Comparison of ENCODE assay signal across 8 mouse cellular contexts in genomic region chr4:82504015-82504283, GRCm38 (mm10).
DNase-seq lines count a peak whose midpoint lies in the region; ATAC-seq and TF ChIP-seq lines count a peak whose summit lies in the region.

No protein-coding gene starts in this region.

- H3K27ac ChIP-seq in spleen, adult 2 months (ENCODE audit: insufficient read depth, low read length), result 0 out of 2 replicates have a peak overlapping the region, but pooled peaks have one; percentile 14
- peak overlapping the region; percentile 89 for H3K27ac ChIP-seq in liver, embryonic 12.5 days

- peak overlapping the region; percentile 40 for H3K4me3 ChIP-seq in spleen, adult 2 months (ENCODE audit: extremely low read depth, insufficient read depth, insufficient read length)
- peak overlapping the region; percentile 63 for H3K4me3 ChIP-seq in liver, embryonic 12.5 days

- H3K4me2 ChIP-seq in liver, embryonic 12.5 days, result peak overlapping the region; percentile 68

- TF ChIP-seq CTCF in spleen, adult 2 months (IDR thresholded peaks at IDR 0.05; ENCODE audit: extremely low read depth, insufficient read depth, insufficient read length, insufficient replicate concordance), result no peak

- H3K4me1 ChIP-seq in spleen, adult 2 months (ENCODE audit: control insufficient read depth, insufficient read depth, insufficient read length), result peaks cover 1% of the 10 kb centered on the region; the same call in 1 of the 2 replicates
- peaks cover 8% of the 10 kb centered on the region; the same call in 1 of the 2 replicates for H3K4me1 ChIP-seq in liver, embryonic 12.5 days

- no peaks in the 10 kb centered on the region for H3K36me3 ChIP-seq in spleen, adult 2 months (ENCODE audit: control insufficient read depth, insufficient read depth, low read length)
- no peaks in the 10 kb centered on the region for H3K36me3 ChIP-seq in liver, embryonic 12.5 days

- no peak for ATAC-seq in liver, embryonic 12.5 days

- H3K9me3 ChIP-seq in liver, embryonic 12.5 days (replicated peaks), result no peaks in the 10 kb centered on the region

- no peak for TF ChIP-seq POLR2A in spleen, adult 2 months (IDR thresholded peaks at IDR 0.05; ENCODE audit: low read depth, low read length)

- peak; percentile 64 for DNase-seq in embryo, embryonic 10.5 days (ENCODE audit: low spot score)
- no peak for DNase-seq in embryo, embryonic 9.5 days (ENCODE audit: extremely low spot score)
- DNase-seq in spleen, adult 2 months (ENCODE audit: low read depth in 1 of 2, low spot score in 2 of 2), result no peak
- DNase-seq in spleen, adult 18-20 months, result no peak
- DNase-seq in adrenal gland, postnatal 10 days, result no peak
- DNase-seq in gastrocnemius, postnatal 10 days, result no peak
- DNase-seq in c-Kit-positive CD71-positive TER-119-positive erythroid progenitor cells, embryonic 14.5 days (ENCODE audit: low spot score), result no peak

- H3K9ac ChIP-seq in liver, embryonic 12.5 days, result peak overlapping the region; percentile 76

- 11% methylated on average over 10 of the region's 10 CpGs for WGBS in spleen, adult 2 months
- 3% methylated on average over 10 of the region's 10 CpGs for WGBS in liver, embryonic 12.5 days (ENCODE audit: insufficient replicate concordance)

- peaks cover 10% of the 10 kb centered on the region for H3K27me3 ChIP-seq in spleen, adult 2 months (ENCODE audit: control insufficient read depth, insufficient read depth, low read length)
- H3K27me3 ChIP-seq in liver, embryonic 12.5 days (replicated peaks), result peaks cover 66% of the 10 kb centered on the region
